Mouse (Mus musculus) retina, adult 2 months (tissue): ENCODE measurements at regions not wholly inside any gene's neighbourhood (a gene's known extent, or its start where the extent isn't known, plus 50 kb on each side); places are given as distances from the start of the nearest gene placed in this dataset.
"Not testable (repeated sequence)": the region's sequence is repeated elsewhere in the genome, so short reads cannot be mapped to it uniquely, and the experiment has no call there.

Source experiments
- DNase-seq: peaks from one replicate; pipeline ENCODE4 v3.0.0-alpha.2; 2012; ENCODE audit warnings: low read depth, low spot score

DNA sequence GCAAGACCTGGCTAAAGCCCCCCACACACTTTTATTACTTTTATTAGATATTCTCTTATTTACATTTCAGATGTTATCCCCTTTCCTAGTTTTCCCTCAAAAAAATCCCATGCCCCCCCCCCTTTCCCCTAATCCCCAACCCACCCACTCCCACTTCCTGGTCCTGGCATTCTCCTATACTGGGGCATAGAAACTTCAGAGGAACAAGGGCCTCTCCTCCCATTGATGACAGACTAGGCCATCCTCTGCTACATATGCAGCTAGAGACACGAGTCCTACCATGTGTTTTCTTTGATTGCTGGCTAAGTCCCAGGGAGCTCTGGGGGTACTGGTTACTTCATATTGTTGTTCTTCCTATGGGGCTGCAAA lies 116.8 kb downstream of the Rfpl4b start:
- not testable (repeated sequence) for DNase-seq

GRCm38 (mm10) chr10:38703954-38704761 lies 117.4 kb downstream of the Rfpl4b start:
- no peak for DNase-seq

DNA sequence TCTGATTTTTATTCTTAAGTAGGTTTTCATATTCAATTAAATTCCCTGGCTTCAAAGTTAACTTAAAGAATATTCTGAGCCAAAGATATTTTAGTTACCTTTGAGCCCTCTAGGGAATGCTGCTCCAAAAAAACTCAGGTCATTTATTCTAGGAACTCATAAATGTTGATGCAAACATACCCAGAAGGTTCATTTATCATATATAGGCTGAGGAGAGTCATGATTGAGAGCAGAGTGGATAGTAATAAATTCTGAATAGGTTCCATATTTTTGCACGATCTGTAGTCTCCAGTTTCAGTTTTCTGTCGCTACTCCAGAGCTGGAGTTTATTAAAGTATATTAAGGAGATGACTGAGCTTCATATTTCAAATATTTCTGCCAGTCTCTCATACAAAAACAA lies 144.1 kb downstream of the Rfpl4b start:
- no peak for DNase-seq

DNA sequence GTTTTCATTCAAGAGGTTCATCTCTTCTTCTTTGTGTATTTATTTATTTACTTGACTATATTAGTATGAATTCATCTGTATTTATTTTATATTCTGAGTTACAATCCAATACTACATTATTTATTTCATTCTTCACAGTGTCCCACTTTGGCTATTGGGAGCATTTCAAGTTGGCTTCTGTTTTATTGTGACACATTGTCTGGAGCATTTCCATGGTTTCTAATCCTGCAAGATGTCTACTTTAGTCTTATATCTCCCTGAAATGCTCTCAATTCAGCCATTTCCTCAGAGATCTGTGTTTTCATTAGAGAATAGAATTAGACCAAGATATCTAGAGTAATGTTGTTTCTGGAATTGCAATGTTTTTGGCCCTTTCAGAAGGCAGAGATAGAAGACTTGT lies 153.0 kb downstream of the Rfpl4b start:
- no peak for DNase-seq

- no peak for DNase-seq
These were observed 153.7 kb downstream of the Rfpl4b start for GRCm38 (mm10) chr10:38667841-38668240.

- no peak for DNase-seq
These were observed 185.9 kb downstream of the Rfpl4b start for GRCm38 (mm10) chr10:38635695-38636094.

DNA sequence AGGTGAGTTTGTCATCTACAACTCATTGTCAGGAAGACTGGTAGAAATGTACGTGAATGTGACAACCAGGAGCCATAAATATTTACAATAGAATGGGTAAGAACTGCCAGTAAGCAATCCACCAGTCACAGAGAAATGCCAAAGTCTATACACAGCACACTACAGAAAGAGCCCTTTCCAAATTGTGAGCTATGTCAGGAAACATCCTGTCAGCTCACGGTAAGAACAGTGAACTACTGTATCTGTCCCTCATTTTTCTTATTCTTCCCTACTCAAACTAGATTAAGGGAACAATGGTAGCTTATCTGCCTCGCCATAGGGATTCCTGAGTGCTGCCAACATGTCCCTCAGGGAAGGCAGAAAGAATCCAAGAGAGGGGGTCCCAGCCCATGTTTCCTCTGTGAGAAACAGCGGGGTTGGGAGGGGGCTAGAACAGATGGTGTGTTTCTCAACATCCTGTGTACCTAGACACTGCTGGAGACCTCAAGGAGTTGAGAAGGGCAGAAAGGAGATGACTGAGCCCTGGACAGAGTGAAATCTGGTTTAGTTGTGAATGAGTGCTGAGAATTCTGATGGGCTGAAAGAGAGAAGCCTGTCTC lies 191.6 kb downstream of the Rfpl4b start:
- no peak for DNase-seq

- no peak for DNase-seq
These were observed 198.2 kb downstream of the Rfpl4b start for GRCm38 (mm10) chr10:38623399-38623798.

- DNase-seq: no peak
These were observed 211.7 kb downstream of the Rfpl4b start for GRCm38 (mm10) chr10:38609606-38610510.

- no peak for DNase-seq
These were observed 235.5 kb downstream of the Rfpl4b start for GRCm38 (mm10) chr10:38586061-38586460.

GRCm38 (mm10) chr10:38575726-38576125 lies 245.9 kb downstream of the Rfpl4b start:
- no peak for DNase-seq

DNA sequence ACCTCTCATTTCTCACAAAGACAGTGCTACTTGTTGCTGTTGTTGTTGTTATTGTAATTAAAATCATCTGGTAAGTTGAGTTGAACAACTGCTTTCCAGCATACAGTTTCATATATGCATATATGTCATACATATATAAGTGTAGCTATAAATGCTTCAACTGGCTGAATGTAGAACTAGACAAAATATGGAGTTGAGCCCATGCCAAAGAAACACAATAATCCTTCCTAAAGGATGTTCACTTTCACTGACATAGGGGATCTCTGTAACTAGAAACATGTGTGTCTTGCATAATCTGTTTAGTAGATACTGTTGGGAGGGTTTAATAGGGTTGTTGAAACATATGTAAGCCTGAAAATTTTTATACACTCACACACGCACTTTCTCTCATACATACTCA lies 247.9 kb downstream of the Rfpl4b start:
- DNase-seq: no peak

DNA sequence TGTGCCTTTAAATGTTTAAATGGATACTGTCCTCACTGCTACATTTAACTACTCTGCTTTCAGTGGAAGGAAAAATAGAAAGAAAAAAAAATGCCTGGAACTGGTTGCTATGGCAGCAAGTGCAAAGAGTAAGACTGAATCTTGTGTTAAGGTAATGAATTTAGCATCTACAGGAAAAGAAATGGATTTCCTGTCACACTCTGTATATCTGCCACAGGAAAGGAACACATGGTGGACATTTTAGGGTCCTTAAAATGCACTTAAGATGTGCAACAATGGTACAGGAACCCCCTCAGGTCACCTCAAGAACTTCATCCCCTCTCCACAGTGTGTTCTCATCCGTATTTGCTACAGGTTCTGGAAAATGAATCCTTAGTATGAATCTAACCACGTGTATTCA lies 248.4 kb downstream of the Rfpl4b start:
- no peak for DNase-seq

DNA sequence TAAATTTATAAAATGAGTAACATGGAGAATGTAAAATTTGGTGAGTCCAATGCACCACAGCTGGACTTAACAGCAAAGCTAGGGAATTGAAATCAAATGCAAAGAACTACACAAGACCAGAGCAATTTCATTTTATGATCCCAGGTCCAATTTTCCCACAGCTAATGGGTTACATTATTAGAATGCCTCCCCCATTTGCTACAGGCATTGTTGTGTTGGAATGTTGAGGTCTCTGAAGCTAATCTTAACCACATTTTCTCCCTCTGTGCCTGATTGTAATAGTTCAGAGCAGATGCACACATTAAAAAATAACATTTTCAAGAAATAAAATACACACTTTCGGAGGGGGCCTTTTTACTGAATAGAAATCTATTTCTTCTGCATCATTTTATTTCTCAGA lies 254.3 kb downstream of the Rfpl4b start:
- DNase-seq: no peak

GRCm38 (mm10) chr10:38566361-38566760 lies 255.2 kb downstream of the Rfpl4b start:
- no peak for DNase-seq

DNA sequence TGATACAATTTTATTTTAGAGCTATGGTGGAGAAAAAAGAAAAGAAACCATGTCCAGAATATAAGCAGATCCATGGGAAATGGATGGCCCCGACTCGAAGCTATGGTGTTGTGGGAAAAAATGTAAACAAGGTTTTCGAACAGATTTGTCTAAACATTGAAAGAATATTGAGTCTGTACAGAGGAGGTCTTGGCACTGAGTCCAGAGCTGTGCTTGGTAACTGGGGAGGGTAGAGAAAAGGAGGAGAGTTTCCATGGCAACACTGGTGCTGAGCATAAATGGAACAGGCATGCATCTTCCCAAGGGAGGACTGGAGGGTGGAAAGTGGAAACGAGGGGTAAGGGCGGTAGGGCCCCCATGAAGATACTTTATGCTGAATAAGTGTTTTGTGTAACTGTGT lies 266.5 kb downstream of the Rfpl4b start:
- DNase-seq: no peak

DNA sequence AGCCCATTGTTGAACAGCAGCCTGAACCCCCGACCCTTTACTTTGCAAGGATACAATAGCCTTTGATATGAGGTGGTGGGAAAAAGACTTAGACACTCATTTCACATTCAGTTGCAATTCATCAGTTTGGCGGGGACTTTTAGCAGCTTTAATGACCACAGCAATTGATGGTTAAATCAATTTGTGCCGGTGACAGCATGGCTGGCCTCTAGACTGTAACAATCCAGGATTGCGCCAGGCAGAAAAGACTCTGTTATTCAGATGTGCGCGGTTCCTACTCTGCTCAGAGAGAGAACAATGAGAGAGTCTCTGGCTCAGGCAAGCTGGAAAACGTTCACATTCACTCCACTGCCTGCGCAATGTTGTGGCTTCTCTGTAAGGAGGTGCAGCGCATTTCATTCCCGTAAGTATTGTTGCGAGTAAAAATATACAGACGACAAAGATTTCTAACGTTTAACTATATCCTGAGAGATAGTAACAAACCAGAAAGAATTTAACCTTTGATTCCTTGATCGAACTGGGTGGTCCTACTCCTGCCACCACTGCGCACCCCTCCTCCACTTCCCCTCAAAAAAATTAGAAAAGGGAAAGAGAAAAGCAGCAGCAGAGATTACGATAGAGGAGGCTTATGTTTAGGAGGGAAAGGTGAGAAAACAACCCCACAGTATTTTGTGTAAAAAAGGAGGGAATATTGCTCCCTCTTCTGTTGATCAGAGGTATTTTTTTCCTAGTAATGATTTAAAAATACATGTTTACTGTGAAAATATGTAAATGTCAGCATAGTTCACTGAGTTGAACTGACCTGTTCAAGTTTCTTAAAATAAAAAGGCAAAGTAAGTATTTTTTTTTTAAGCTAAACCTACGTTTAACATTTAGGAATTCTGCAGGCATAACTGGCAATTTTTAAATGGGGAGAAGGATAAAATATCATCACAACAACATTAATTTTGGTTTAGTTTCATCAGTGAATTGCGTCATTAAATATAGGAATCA lies 267.6 kb downstream of the Rfpl4b start:
- peak; percentile 6 for DNase-seq

DNA sequence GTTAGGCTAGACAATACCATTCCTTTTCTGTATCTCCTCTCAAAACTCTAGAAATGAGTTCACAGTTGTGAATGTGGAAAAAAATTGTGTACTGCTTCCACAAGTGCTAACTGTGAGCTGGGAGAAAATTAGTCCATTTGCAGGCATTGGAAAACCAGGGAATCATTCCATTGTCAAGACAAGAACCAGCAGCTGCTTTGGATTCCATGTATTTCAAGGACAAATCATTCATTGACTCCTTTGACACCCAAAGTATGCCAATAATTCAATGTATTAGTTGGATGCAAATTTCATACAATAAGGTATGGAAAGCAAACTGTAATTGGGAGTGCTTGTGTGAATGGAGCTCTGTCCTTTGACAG lies 268.3 kb downstream of the Rfpl4b start:
- no peak for DNase-seq

- DNase-seq: no peak
These were observed 269.1 kb downstream of the Rfpl4b start for GRCm38 (mm10) chr10:38552350-38553076.

DNA sequence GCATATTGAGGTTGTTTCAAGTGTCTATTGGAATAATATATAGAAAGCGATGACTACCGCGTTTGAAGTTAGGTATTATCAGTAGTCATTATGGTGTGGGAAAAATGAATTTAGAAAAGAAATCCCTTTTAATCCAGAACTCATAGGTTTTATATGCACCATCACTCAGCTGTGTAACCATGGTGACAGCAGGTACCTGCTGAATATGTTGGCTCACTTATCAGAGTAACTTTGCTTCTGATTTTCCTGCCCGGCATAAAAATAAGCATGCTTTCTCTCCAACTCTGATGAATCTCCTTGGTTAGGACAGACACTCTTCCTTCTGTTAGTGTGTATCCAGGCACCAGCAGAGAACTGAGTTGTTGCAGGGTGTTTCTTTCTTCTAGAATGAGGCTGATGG lies 281.5 kb downstream of the Rfpl4b start:
- DNase-seq: no peak

DNA sequence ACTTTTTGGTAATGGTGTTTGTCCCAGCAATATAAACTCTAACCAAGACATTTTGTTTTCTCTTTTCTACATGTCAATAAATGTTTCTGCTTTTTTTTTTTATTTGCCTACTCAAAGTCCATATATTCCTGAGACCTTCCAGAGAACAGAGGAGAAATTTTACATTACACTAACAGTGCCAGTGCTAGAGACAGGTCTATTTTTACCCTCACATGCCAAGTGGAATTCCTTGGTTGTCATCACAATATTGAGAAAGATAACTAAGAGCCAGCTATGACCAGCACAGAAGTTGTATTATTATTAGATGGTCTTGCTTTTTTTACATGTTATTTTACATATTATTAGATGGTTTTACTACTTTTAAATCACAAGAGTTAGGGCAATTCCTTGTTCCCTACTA lies 282.8 kb downstream of the Rfpl4b start:
- DNase-seq: no peak
